Mouse (Mus musculus) midbrain, postnatal 0 days (tissue): Measurements from ENCODE around the gene Xrcc3. TPM values are rescaled to one million over a fixed set of nuclear protein-coding genes. Genes with fewer than 3 reads are reported as not detected.

Source experiments
- ATAC-seq: fragments of 200-750 bp; cut with Nextera tagmentation; 2 replicates; pipeline ENCODE4 v1.8.0; 2017; ENCODE audit warnings: moderate number of reproducible peaks, mild to moderate bottlenecking, moderate TSS enrichment, moderate library complexity; ENCODE audit not compliant: low FRiP score
- DNase-seq: peaks from one replicate; pipeline ENCODE4 v3.0.0-alpha.2; 2015; ENCODE audit warnings: low spot score
- H3K27ac ChIP-seq: fragments of 300-500 bp; sonication (generic); 2 replicates; pipeline ENCODE4 v1.5.1; 2014; ENCODE audit warnings: low read depth, mild to moderate bottlenecking, low read length, mixed read lengths
- H3K27me3 ChIP-seq: fragments of 300-500 bp; sonication (generic); 2 replicates; pipeline ENCODE4 v1.6.1; 2014; ENCODE audit warnings: low read length, control low read depth, mixed read lengths; ENCODE audit not compliant: insufficient read depth
- H3K36me3 ChIP-seq: fragments of 300-500 bp; sonication (generic); 2 replicates; pipeline ENCODE4 v1.6.1; 2014; ENCODE audit warnings: low read length, control low read depth, mixed read lengths; ENCODE audit not compliant: insufficient read depth
- H3K4me1 ChIP-seq: fragments of 300-500 bp; sonication (generic); 2 replicates; pipeline ENCODE4 v1.6.1; 2014; ENCODE audit warnings: mild to moderate bottlenecking, control low read depth, antibody characterized with exemption, low read length, mixed read lengths; ENCODE audit not compliant: insufficient read depth
- H3K4me2 ChIP-seq: fragments of 300-500 bp; sonication (generic); 2 replicates; pipeline ENCODE4 v1.6.1; 2014; ENCODE audit warnings: low read depth, mild to moderate bottlenecking, low read length, mixed read lengths; ENCODE audit not compliant: poor library complexity, severe bottlenecking
- H3K4me3 ChIP-seq: fragments of 300-500 bp; sonication (generic); 2 replicates; pipeline ENCODE4 v1.5.1; 2014; ENCODE audit warnings: low read depth, mild to moderate bottlenecking, low read length, moderate library complexity
- H3K9ac ChIP-seq: fragments of 300-500 bp; sonication (generic); replicated peaks from 2 replicates; pipeline ENCODE4 v1.6.1; 2014; ENCODE audit warnings: mild to moderate bottlenecking, low read length, moderate library complexity, mixed read lengths; ENCODE audit not compliant: poor library complexity, severe bottlenecking
- H3K9me3 ChIP-seq: fragments of 300-500 bp; sonication (generic); 2 replicates; pipeline ENCODE4 v1.6.1; 2016; ENCODE audit warnings: low read length, control low read depth
- CTCF ChIP-seq: IDR thresholded peaks from 2 replicates; pipeline ENCODE4 v1.5.1; 2016; ENCODE audit warnings: antibody characterized with exemption, mild to moderate bottlenecking
- WGBS: fragments of 180-500 bp; shearing (Covaris S2); extraction: QIAGEN DNeasy Blood & Tissue Kit; methylation state at CpG from one replicate; pipeline ENCODE4 v1.1.7; 2014; 5-methylcytosine and 5-hydroxymethylcytosine counted together
- polyA plus RNA-seq: library from polyadenylated mRNA; unstranded; fragments of >200 nt; fragmentation: Nextera tagmentation; extraction: Ambion mirVana; gene quantifications from 2 replicates; pipeline ENCODE4 v1.2.1, GENCODE M21; 2015
- total RNA-seq: library from RNA; depleted of rRNA; stranded (reverse); fragments of >200 nt; gene quantifications from 2 replicates; pipeline ENCODE4 v1.2.3, GENCODE M21; 2014

Gene Xrcc3
- total and polyA plus RNA-seq, 2 experiments from 2014 or later, result 1.7 to 4.1 TPM

DNA sequence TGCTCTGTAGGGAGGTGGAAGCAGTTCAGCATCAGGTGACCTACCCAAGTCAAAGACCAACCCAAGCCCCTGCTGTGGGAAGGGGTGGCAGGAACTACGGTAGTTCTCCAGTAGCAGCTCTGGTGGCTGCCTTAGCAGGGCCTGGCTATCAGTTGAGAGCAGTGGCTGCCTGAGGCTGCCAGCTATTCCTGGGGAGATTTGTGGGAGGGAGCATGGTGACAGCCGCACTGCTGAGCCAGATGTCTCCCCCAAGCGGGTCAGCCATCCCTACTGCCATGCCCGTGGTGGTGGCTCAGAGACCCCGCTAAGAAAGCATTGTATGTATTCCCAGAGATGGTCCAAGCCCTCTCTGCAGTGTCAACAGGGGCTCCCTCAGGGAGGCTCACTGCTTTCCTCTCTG is 19.0 kb upstream of the Xrcc3 start:
- DNase-seq, result no peak
- H3K4me2 ChIP-seq, result no peak overlapping the region
- H3K4me3 ChIP-seq, result no peak overlapping the region
- H3K4me1 ChIP-seq, result no peaks in the 10 kb centered on the region
- peaks cover 94% of the 10 kb centered on the region for H3K36me3 ChIP-seq
- no peaks in the 10 kb centered on the region for H3K27me3 ChIP-seq
- no peak overlapping the region for H3K9ac ChIP-seq
- no peaks in the 10 kb centered on the region for H3K9me3 ChIP-seq
- TF ChIP-seq CTCF, result no peak
- ATAC-seq, result no peak
- H3K27ac ChIP-seq, result no peak overlapping the region
- WGBS, result 84% methylated on average over 5 of the region's 5 CpGs

GRCm38 (mm10) chr12:111830375-111830774 is 16.7 kb upstream of the Xrcc3 start:
- Histone ChIP-seq H3K27me3 (no peaks in the 10 kb centered on the region), H3K36me3 (peaks cover 90% of the 10 kb centered on the region), H3K4me1 (no peaks in the 10 kb centered on the region), H3K4me2 (no peak overlapping the region), H3K4me3 (no peak overlapping the region), H3K9ac (no peak overlapping the region), H3K27ac (no peak overlapping the region), H3K9me3 (no peaks in the 10 kb centered on the region)
- no peak for TF ChIP-seq CTCF
- ATAC-seq (no peak), DNase-seq (no peak)
- 82% methylated on average over 10 of the region's 10 CpGs for WGBS

GRCm38 (mm10) chr12:111829954-111830353 is 16.3 kb upstream of the Xrcc3 start:
- H3K36me3 ChIP-seq, result peaks cover 90% of the 10 kb centered on the region
- H3K9ac ChIP-seq, result no peak overlapping the region
- no peaks in the 10 kb centered on the region for H3K4me1 ChIP-seq
- no peak overlapping the region for H3K4me2 ChIP-seq
- WGBS, result 73% methylated on average over 9 of the region's 9 CpGs
- H3K27me3 ChIP-seq, result no peaks in the 10 kb centered on the region
- DNase-seq (peak; percentile 49), ATAC-seq (no peak)
- TF ChIP-seq CTCF, result no peak
- no peak overlapping the region for H3K4me3 ChIP-seq
- H3K9me3 ChIP-seq, result no peaks in the 10 kb centered on the region
- H3K27ac ChIP-seq, result no peak overlapping the region

DNA sequence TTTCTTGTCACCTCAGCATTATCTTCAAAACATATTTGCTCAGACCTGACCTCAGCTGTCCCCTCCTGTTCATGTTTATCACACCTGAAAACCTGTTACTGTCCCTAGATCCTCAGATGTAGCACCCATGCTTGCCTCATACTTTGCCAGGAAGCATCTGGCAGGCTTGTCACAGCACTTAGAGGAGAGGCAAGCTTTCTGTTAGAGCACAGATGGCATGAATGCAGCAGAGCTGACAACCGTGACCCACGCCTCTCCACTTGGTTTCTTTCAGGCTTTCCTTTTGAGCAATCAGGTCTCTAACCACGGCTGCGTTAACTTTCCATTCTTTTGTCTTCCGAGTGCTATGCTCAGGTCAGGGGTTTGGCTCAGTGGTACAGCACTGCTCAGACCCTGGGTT is 15.8 kb upstream of the Xrcc3 start:
- DNase-seq (peak; percentile 45), ATAC-seq (no peak)
- H3K4me1 ChIP-seq, result no peaks in the 10 kb centered on the region
- H3K4me2 ChIP-seq, result no peak overlapping the region
- no peaks in the 10 kb centered on the region for H3K27me3 ChIP-seq
- H3K4me3 ChIP-seq, result no peak overlapping the region
- peaks cover 89% of the 10 kb centered on the region for H3K36me3 ChIP-seq
- TF ChIP-seq CTCF, result no peak
- no peak overlapping the region for H3K27ac ChIP-seq
- no peak overlapping the region for H3K9ac ChIP-seq
- no peaks in the 10 kb centered on the region for H3K9me3 ChIP-seq
- WGBS, result 29% methylated on average over 5 of the region's 5 CpGs

DNA sequence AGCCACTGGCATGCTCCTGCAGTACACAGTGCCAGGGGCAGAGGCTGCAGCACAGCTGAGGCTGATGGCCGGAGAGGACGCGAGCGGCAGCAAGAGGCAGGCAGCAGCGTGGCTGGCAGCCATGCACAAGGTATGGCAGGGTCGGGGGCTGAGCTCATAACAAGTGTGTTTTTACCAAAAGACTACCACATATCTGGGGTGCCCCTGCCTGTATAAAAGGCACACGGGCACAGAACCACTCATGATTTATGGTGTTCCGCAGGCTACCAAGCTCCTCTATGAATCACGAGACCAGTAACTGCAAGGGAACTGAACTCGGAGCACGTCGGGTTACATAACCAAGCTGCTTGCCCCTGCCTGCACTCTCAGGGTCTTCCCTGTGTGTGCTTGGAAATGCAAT is 13.9 kb upstream of the Xrcc3 start:
- 97% methylated on average over 12 of the region's 12 CpGs for WGBS
- ATAC-seq, result no peak
- no peaks in the 10 kb centered on the region for H3K4me1 ChIP-seq
- no peak for TF ChIP-seq CTCF
- H3K9ac ChIP-seq, result no peak overlapping the region
- H3K4me2 ChIP-seq, result no peak overlapping the region
- DNase-seq, result no peak
- no peaks in the 10 kb centered on the region for H3K9me3 ChIP-seq
- peaks cover 83% of the 10 kb centered on the region for H3K36me3 ChIP-seq
- H3K4me3 ChIP-seq, result no peak overlapping the region
- no peak overlapping the region for H3K27ac ChIP-seq
- no peaks in the 10 kb centered on the region for H3K27me3 ChIP-seq

DNA sequence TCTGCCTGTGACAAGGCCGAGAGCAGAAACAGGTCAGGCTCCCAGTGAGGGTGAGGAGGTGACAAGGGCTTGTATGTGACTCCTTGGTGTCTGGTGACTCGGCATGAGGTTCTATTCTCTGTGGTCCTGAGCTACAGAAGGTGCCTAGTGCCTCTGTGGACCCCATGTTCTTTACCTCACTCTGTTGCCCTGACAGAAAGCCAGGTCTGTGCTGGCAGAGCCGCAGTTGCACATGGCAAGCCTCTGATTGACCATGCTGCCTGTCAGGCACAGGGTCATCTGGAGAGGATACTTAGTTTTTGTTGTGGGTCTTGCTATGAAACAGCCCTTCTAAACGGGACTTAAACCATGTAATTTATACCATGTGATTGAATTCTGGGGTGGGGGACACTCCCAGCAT is 8.3 kb upstream of the Xrcc3 start:
- peaks cover 31% of the 10 kb centered on the region for H3K36me3 ChIP-seq
- DNase-seq (no peak), ATAC-seq (no peak)
- no peaks in the 10 kb centered on the region for H3K9me3 ChIP-seq
- no peak overlapping the region for H3K27ac ChIP-seq
- no peaks in the 10 kb centered on the region for H3K4me1 ChIP-seq
- no peak for TF ChIP-seq CTCF
- H3K27me3 ChIP-seq, result no peaks in the 10 kb centered on the region
- no peak overlapping the region for H3K4me3 ChIP-seq
- no peak overlapping the region for H3K4me2 ChIP-seq
- WGBS, result 65% methylated on average over 4 of the region's 4 CpGs
- H3K9ac ChIP-seq, result no peak overlapping the region
